Mouse (Mus musculus) T-helper 17 cell (primary cell): ENCODE measurements at regions not wholly inside any gene's neighbourhood (a gene's known extent, or its start where the extent isn't known, plus 50 kb on each side); places are given as distances from the start of the nearest gene placed in this dataset.

Experiments
- in situ Hi-C, 2 experiments: fragments of 300-600 bp; cut with MboI, MseI; formaldehyde crosslinking; loops; 1 replicate in 1 of 2; 2 replicates in 1 of 2; pipeline ENCODE4 v1.15.1; 2025; ENCODE audit warnings: high pct_unique_total_duplicates in 2 of 2

DNA sequence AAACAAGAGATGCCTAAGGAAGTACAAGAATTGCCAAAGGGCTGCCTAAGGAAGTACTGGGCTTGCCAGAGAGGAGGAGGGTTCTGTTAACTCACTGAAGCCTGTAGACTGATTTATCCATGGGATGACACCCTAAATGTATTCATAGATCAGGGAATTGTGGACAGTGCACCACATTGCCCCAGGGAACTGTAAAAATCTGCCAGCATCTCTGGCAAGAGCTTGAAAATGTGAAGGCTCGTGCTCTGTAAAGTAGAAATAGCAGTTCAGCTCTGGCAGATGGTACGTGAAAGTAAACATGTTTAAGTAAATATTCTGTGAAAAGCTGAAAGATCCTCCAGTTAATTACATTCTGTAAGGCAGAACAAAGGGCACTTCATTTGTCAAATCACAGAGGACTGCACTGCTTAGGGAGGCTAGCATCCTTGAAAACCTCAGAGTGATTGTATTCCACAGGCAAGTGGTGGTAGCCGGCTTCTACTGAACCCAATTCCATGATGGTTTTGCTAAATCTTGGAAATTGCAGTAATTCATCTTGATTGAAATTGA, 445.9 kb upstream of the Grin3a start:
- in situ Hi-C loops: no loop called here

DNA sequence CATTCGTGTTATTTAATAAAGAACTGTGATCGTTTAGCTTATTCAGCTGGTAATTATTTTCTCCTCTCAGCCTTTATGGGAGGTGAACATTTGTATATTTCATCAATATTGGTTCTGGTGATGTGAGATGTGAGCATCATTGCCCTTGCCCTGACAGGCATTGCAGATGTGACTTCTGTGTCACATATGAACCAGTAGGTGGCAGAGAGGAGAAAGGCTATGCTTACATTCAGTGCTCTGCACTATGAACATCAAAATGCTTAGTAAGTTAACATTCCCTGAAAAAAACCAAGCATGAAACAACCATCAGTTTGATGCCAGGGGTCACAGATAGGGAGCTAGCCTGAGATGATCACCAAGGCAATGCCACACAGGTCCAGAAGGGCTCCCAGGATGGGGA, 441.1 kb upstream of the Grin3a start:
- in situ Hi-C loops: no loop called here

DNA sequence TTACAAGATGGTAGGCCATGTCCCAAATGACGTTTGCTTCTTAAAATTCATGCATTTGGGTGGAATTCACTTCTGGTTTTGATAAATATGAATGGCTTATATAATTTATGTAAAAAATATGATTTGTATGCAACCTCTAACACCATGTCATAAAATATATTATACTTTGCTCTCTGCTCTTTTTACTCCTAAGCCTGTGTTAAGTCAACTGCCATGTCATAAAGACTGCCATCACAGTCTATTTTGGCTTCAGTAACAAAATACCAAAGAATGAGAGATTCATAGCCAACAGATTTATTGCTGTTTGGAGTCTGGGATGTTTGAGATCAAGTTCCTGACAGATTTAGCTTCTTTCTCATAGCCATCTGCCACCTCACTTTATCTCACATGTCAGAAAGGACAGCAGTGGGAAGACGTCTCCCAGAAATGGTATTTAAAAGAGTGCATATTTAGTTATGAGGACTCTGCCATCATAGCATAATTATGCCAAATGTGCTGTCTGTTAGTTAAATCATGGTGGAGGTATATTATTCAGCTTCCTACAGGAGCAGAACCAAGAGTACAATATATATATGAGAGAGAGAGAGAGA, 413.6 kb upstream of the Grin3a start:
- in situ Hi-C loops: no loop called here

DNA sequence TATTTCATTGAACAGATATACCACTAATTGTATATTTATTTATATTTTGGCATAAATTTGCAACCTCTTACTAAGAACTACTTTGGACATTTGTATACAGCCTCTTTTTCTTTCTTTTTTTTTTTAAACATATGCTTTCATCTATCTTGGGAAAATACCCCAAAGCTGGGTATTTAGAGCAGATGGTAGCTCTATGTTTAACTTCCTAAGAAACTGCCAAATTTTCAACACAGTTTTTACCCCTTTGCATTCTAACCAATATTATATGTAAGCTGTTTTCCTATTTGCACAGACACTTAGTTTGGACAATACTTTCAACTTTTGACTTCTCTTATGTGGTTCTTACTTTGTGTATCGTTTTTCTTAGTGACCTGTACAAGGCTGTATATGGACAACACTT, 396.5 kb upstream of the Grin3a start:
- in situ Hi-C loops: no loop called here

DNA sequence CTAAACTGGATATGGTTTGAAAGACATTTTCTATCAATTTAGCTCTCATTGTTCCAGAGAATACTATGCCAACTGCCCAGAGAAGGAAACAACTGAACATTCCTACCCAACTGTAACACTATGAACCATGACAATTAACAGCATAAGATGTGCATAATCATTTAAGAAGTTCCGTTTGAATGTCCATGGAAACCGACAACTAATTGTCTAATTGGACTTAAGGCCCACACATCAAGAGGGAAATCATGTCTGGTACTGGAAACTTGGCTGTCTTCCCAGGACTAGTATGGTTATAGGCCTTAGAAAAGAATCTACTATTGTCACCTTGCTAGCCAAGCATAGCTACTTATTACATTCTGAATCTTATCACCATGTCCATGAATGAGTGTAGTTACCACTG, 395.4 kb upstream of the Grin3a start:
- in situ Hi-C loops: no loop called here

DNA sequence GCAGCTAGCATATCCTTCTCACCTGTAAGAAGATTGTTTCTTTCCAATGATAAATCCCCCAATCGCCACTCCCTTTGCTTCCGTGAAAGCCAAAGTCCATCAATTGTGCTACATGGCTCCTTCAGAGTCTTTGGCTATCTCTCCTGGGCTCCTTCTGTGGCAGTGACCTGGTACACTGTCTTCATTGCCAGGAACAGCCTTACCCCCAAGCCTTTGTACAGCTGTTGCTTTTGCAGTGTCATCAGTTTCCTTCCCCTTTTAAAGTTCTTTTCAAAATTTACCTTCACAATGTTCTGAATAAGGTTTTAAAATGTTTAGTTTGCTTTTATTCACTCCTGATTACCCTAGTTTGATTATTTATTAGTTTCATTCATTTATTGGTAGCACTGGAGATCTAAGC, 393.8 kb upstream of the Grin3a start:
- in situ Hi-C loops: no loop called here

DNA sequence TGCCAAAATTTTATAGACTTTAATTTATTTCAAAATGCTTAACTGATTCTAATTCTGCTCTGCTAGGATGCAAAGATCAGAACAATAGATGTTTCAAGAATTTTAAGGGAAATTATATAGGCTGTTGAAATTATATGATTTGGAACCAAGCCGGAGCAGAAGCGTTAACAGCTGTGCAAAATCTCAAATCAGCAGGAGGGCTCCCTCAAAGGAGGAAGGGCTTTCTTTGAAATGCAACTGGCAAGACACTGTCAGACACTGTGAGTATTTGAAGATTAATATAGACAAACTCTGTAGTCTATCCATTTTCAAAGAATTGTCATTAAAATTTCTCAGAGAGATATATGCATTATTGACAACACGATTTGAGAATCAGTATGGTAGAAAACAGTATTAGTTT, 389.9 kb upstream of the Grin3a start:
- in situ Hi-C loops: no loop called here

DNA sequence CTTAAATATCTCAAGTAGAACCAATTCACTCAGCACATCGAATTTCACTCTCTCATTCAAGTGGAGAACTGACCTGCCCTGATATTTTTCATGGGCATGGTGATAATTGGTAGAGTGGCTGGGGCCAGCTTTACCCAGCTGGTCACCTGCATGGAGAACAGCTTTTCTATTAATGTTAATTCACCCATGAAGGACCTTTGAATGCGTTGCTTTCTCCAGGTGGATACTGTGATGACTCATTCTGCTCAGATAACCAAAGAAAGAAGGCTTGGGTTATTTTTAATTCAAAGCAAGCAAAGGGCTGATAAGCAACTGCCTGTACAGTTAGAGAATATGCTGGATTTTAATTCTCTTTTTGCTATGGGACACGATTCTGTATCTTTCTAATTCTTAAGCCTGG, 357.8 kb upstream of the Grin3a start:
- in situ Hi-C loops: no loop called here

DNA sequence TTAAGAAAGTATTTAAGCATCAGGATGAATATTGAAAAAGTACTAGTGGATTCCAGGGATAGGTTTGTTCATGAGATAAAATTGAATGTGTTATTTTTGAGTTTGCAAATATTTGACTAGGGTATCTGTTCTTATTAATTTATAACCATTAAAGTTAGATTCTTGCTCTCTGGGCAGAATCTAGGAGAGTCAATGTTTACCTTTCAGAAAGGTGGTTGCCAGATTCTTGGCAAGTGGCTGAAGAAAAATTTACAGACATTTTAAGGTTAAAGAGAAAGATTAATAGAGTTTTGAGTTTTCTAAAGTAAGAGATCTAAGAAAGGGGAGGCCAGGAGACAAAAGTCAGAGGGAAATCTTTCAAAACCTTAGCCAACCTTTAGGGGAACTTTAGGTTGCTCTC, 331.7 kb upstream of the Grin3a start:
- in situ Hi-C loops: no loop called here

DNA sequence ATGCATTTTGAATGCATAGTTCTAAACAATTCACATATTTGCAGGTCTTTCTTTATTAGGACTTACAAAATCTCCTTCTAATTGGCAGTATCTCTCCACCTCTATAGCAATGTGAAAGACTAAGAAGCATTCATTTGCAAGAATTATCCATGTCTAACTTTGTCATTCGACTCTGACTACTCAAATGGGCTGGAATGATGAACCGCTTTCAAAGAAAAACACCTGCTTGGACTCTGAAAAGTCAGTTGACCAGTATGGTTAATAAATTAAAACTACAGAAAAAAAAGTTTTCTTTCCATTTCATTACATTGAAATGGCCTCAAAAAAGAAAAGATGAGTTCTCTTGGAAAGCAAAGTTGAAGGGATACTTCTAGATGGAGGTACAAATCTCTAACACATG, 331.1 kb upstream of the Grin3a start:
- in situ Hi-C loops: no loop called here

DNA sequence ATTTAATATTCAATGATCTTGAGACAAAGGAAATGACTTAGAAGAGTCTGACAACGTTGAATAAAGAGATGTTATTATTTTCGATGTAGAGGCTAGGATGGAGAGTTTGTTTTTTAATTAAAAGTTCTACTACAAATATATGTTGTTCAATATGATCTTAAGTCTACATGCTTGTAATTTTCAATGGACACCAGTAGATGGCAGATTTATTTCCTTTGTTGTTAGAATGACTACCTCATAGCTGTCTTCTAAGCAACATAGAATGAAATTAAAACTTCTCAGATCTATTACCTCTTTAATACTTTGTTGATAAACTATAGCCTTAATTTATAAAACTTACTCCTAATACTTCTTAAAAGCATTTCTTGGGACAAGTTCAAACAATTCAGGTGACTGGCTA, 315.3 kb upstream of the Grin3a start:
- in situ Hi-C loops: no loop called here

DNA sequence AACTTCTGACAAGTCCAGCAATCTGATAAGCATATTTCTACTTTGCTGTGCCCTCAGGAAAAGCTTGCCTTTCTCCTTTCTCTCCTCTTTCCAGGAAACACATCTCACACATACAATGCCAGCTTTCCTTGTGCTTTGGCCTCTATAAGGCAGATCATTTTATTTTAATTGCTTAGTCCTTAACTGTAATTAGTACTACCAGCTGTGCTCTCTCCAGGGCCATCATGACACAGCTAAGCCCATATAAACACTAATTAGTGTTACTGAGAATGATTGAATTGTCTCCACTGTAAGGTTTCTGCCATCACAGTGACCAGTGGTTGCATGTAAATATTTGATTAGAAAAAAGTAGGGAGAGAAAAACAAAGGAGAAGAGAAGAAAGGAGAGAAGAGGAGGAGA, 300.4 kb upstream of the Grin3a start:
- in situ Hi-C loops: no loop called here

DNA sequence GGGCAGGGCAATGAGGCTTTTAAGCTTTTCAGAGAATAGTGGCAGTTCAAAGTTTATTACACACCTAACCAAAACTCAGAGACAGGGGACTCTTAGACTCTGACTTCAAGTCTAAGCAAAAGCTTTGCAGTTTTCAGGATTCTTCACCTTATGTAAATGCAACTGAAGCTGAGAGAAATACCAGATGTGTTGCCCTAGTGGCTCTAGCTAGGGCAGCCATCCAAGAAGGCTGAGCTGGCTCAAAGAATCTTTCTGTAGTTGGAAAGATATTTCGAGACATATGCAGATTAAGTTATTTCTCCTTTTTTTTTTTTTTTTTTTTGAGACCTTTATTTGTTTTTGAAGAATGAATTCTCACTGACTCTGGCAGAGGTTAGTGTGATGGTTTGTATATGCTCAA, 284.7 kb upstream of the Grin3a start:
- in situ Hi-C loops: no loop called here

DNA sequence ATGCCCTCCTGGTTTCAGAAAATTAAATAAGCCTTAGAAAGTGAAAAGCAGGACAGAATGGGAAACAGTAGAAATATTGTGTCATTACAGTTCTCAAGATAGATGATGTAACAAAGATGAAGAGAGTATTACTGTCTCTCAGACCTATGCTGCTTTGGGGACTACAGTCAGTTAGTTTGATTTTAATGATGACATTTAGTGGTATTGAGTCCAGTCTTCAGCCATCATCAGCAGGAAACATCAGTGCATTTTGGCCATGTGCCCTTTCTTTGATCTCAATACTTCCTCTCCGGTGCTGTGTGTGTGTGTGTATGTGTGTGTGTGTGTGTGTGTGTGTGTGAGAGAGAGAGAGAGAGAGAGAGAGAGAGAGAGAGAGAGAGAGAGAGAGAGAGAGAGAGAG, 261.0 kb upstream of the Grin3a start:
- in situ Hi-C loops: no loop called here

DNA sequence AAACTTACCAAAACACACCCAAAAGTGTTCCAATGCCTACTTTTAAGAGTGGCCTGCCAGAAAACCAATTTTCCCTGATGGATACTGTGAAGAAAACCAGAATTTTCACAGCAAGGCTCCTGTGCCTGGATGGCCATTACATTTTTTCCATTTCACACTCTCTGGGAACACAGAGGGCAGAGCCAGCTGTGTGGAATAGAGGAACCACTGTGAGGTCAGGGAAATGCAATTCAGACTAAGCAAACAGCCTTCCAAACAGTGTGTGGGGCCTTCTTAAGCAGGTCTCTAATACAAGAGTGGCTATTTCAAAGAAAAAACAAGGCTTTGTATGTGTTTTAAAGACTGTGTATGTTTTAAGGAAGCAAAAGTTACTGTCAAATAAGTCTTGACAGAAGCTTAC, 242.3 kb upstream of the Grin3a start:
- in situ Hi-C loops: no loop called here

DNA sequence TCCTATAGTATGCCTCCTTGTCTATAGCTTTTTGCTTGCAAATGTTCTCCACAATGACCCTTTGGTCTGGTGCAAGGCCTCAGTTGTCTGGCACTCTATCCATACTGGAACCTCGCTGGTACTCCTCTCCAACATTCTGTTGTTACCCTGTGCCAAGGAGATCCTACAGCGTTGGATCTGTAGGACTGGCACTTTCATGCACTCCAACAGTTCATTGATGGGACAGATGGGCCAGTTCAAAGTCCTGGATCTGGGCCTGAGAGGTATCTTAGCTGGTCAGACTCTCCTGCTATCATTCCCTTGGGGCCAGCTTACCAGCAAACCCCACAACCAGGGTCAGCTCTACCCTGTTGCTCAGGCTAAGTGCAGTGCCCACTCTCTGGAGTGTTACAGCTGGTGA, 241.1 kb upstream of the Grin3a start:
- in situ Hi-C loops: no loop called here

DNA sequence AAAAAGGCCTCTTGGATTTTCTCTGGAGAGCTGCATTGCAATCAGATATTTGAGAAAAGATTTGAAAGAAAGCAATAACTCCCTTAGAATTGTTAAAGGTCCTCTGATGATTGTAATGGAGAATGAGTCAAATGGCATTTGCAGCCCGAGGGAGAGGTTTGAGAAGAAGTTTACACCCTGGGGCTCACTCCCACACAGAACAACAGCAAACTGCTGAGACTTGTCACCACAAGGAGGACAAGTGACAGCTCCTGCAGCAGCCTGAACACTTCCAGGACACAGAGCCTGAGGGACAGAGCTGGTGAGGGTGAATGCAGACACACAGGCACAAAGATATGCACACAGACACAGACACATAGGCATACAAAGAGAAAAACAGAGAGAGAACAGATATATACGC, 210.0 kb upstream of the Grin3a start:
- in situ Hi-C loops: no loop called here

DNA sequence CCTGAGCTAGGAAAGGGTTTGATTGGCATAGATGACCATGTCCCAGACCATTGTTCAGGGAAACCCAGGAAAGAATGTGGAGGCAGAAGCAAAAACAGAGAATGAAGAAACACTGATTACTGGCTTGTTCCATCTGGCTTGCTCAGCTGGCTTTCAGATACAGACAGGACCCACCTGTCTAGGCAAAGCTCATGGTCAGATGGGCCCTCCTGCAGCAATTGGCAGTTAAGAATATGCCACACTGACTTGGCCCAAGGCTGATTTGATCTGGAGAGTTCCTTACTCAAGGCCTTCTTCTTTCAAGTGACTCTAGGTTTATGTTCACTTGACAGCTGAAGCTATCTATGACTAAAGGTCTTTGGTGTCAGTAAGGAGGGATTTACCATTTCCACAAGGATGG, 195.9 kb upstream of the Grin3a start:
- in situ Hi-C loops: no loop called here

DNA sequence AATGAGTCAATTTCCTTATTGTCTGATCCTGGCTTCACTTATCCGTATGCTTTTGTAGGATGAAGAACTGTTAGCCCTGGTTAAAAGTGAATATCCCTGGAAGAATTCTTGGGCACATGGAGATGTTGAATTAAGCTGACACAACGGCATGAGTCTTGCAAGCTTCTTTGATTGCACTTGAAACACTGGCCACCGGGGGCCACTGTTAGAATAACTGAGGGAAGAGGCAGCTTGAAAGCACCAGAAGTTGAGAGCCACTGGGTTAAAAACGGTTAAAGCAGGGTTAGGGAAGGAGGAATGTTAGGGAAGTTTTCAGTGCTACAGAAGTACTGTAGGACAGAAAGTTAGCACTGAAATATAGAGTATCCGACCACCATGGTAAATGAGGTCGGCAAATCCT, 190.5 kb upstream of the Grin3a start:
- in situ Hi-C loops: no loop called here

DNA sequence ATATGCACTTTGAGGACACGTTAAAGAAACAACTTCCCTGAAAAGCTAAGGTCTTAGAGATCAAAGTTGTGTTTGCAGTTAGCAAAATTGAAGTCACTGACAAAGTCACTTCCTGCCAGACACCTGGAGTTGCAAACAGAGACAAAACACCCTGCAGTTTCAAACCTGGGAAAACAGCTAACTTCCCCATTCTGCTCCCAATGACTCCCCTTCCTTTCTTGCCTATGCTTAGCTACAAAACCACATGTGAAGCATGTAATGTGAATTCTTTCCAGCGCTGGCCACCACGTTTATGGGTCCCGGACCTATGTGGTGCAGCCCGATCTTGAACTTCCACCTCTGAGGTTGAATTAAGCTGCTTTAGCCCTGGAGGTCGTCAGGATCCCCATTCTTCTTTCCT, 179.8 kb upstream of the Grin3a start:
- in situ Hi-C loops: loop anchor here in 1 of 2 experiments (10.0 kb wide), 1 partner anchor 971 kb away; the partner anchor contains the start of gene Plppr1
